Mouse (Mus musculus) megakaryocyte progenitor cell, adult 5-6 weeks (primary cell): ENCODE results near the gene Gm11567. TPM values are rescaled to one million over a fixed set of nuclear protein-coding genes. Genes with fewer than 3 reads are reported as not detected.
"Not testable (repeated sequence)": the region's sequence is repeated elsewhere in the genome, so short reads cannot be mapped to it uniquely, and the experiment has no call there.

Experiments used
- ATAC-seq: replicated peaks from 2 replicates; pipeline ENCODE4 v1.8.0; 2016; ENCODE audit warnings: mild to moderate bottlenecking, moderate TSS enrichment, inconsistent platforms; ENCODE audit not compliant: poor library complexity
- total RNA-seq, 2 experiments: library from RNA; stranded (forward) in 1 of 2; stranded (reverse) in 1 of 2; fragments of 157-497, 149-512 nt in 1 of 2; fragments of 200-1000 nt in 1 of 2; gene quantifications; 2 replicates each; pipeline versions ENCODE4 v1.2.3 to v1.2.4; 2015 to 2017

The Gm11567 gene
- total RNA-seq (2015) (not detected in 2 replicates), total RNA-seq (2017) (not detected in 2 replicates)

GRCm38 (mm10) chr11:99878887-99879286 lies at the start of gene Gm11567:
Gm11567 (plus strand) TSS chr11:99879187.
- not testable (repeated sequence) for ATAC-seq

DNA sequence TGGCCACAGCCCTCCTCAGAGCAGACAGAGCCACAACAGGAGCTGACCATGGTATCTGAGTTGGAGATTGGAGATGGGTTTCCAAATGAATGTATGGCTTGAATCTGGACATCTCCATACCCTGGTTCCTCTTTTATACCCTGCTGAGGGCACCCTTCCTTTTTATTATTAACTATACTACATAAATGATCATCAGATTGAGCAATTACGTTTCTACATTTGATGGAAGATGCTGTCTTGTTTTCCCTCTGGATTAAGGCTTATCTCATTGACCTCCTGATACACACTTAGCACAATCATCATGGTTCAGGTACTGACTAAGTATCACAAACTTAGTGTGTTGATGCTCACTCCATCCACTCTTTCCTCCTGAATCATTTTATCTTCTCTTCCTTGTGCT lies 41.0 kb upstream of the Gm11567 start, which contains the start of gene 2300003K06Rik:
2300003K06Rik (minus strand) TSS at position 101 of the 400 bp plus-strand sequence.
- no peak for ATAC-seq

DNA sequence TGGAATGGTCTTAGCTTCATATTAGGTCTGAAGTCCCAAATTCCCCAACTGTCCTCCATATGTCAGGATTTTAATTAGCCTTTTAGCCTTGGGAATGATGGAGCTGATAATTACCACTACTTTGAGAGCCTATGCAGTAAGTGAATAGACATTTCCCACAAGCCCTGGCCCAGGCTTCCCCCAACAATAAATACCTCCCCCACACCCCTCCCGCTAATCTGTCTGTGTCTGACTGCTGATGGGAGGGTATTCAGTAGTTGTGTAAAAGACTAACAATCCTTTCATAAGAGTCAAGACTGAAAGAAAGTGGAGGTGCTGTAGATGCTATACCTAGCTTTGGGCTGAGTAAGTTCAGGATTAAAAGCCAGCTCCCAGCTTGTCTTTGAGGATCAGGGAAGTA lies 36.8 kb upstream of the Gm11567 start:
- no peak for ATAC-seq

GRCm38 (mm10) chr11:99846746-99847145 lies 32.2 kb upstream of the Gm11567 start:
- ATAC-seq, result no peak

DNA sequence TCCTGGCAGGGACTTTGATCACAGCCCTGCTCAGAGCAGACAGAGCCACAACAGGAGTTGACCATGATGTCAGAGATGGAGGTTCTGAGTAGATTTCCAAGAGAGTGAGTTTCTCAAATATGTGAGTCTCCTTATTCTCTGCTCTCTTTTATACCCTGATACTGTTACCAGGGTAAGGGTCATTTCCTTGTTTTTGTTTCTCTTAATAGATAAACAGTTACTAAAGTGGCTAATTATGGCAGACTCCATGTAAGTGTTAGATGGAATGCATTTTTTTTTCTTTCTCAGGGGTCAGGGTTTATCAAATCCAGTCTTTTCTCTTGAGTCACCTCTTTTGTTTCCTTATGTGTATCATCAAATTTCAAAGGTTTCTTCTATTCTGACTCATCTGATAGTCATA lies 27.5 kb upstream of the Gm11567 start, which contains the start of gene Krtap4-16:
Krtap4-16 (minus strand) TSS at position 101 of the 400 bp plus-strand sequence.
- no peak for ATAC-seq

DNA sequence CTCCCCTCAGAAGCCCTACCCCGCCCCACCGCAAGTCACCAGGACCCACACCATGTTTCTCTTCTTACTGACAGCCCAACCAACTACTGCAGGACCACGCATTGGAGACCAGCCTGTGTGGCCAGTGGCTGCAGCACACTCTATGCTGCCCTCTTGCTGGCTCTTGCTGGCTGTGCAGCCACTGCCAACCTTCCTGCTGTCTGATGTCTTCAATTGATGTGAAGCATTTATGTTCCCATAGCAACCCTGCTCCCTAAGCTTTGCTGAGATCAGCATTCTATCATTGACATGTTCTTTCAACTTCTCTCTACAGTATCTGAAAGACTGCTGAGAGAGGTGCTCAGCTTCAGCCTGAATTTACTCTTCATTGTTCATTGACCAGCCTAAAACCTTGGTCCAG lies 24.9 kb upstream of the Gm11567 start:
- ATAC-seq, result no peak

DNA sequence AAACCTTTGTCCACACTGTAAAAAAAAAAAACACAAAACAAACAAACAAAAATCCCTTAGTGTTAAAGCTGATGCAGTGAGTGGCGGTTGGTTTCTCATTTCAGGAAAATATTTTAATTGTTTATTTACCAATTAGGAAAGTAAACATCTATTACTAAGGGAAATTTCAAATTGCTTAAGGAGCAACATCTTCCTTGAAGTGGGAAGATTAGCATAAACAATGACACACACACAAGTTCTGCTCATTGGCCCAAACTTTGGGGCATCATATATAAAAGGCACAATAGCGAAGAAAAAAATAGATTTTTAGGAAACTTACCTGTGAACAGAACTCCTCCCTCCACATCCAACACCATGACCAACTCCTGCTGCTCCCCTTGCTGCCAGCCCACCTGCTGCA lies 21.4 kb upstream of the Gm11567 start, which contains the start of gene Gm11568:
Gm11568 (plus strand) TSS at position 301 of the 400 bp plus-strand sequence.
- no peak for ATAC-seq

DNA sequence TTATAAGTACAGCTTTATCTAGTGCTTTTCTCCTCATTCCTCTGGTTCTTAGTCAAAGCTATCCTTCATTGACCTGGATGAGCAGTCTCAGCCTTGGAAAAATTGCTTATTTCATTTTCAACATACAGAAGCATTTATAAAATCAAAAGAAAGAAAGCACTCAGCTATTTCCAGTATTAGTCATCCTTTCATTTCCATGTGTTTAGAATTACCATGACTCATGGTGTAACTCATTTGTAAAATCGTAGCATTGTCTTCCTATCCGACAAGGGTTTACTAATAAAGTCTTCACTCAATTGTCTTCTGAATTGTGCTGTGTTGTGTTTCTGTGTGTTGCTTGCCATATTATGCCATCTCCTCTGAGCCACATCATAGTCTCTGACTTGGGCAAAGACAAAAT lies 20.2 kb upstream of the Gm11567 start:
- no peak for ATAC-seq

DNA sequence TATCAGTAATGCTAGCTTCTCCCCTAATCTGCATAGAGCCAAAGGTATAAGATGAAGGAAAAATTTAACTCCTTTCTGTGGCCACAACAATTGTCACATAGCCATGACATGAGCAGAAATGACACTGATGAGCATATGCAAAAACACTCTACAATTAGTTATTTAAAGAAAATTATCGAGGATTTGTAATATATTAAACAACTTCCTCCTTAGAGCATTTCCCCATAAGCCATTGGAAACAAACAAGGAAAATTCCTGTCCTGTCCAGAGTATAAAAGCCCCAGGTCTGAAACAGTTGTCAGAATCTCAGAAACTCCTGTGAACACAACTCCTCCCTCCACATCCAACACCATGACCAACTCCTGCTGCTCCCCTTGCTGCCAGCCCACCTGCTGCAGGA lies 14.8 kb upstream of the Gm11567 start, which contains the start of gene Gm11559:
Gm11559 (plus strand) TSS at position 301 of the 400 bp plus-strand sequence.
- not testable (repeated sequence) for ATAC-seq

GRCm38 (mm10) chr11:99873089-99873488 lies 5.9 kb upstream of the Gm11567 start, which contains the start of gene Krtap9-1:
Krtap9-1 (plus strand) TSS chr11:99873389.
- not testable (repeated sequence) for ATAC-seq

DNA sequence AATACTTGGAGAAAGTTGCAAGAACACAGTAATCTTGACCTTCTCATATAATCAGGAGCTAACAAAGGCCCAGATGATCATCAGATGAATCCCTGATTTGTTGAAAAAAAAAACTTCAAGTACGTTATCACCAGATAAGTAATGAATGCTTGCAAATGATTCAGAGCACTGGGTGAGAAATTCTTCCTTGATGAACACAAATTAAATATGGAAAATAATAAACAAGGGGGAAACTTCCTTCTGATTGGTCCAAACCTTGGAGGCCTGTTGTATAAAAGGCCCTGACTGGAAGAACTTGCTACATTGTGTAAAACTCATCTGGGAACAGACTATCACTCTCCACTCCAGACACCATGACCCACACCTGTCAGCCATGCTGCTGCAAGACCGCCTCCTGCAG lies 28.6 kb downstream of the Gm11567 start, which contains the start of gene Krtap31-1:
Krtap31-1 (plus strand) TSS at position 301 of the 400 bp plus-strand sequence.
- ATAC-seq, result no peak

DNA sequence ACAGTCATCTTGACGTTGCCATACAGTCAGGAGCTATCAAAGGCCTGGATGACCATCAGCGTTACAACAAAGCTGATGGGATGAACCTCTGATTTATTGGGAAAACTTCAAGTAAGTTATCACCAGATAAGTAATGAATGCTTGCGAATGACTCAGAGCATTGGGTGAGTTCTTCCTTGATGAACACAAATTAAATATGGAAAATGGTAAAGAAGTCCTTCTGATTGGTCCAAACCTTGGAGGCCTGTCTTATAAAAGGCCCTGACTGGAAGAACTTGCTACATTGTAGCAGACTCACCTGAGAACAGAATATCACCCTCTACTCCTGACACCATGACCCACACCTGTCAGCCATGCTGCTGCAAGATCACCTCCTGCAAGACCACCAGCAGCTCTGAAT lies 35.5 kb downstream of the Gm11567 start, which contains the start of gene Gm11565:
Gm11565 (plus strand) TSS at position 301 of the 400 bp plus-strand sequence.
- ATAC-seq, result no peak

Other genes starting within 250 kb of the Gm11567 start
Only the 30 nearest of the 35 such genes appear.
- gene Gm11563, start 220.2 kb upstream of the Gm11567 start, total RNA-seq (2015), result not detected in 2 replicates
- not detected in 2 replicates for gene Gm11563, start 220.2 kb upstream of the Gm11567 start, total RNA-seq (2017)
- not detected in 2 replicates for gene Krtap4-6, start 213.2 kb upstream of the Gm11567 start, total RNA-seq (2015)
- not detected in 2 replicates for gene Krtap4-6, start 213.2 kb upstream of the Gm11567 start, total RNA-seq (2017)
- not detected in 2 replicates for gene Gm14190, start 188.4 kb upstream of the Gm11567 start, total RNA-seq (2015)
- not detected in 2 replicates for gene Gm14190, start 188.4 kb upstream of the Gm11567 start, total RNA-seq (2017)
- not detected in 2 replicates for gene Gm14180, start 144.9 kb upstream of the Gm11567 start, total RNA-seq (2015)
- not detected in 2 replicates for gene Gm14180, start 144.9 kb upstream of the Gm11567 start, total RNA-seq (2017)
- gene Gm11595, start 106.3 kb upstream of the Gm11567 start, total RNA-seq (2015), result not detected in 2 replicates
- not detected in 2 replicates for gene Gm11595, start 106.3 kb upstream of the Gm11567 start, total RNA-seq (2017)
- not detected in 2 replicates for gene Krtap4-8, start 98.5 kb upstream of the Gm11567 start, total RNA-seq (2015)
- gene Krtap4-8, start 98.5 kb upstream of the Gm11567 start, total RNA-seq (2017), result not detected in 2 replicates
- gene Krtap4-9, start 94.0 kb upstream of the Gm11567 start, total RNA-seq (2015), result not detected in 2 replicates
- not detected in 2 replicates for gene Krtap4-9, start 94.0 kb upstream of the Gm11567 start, total RNA-seq (2017)
- not detected in 2 replicates for gene Gm11596, start 85.7 kb upstream of the Gm11567 start, total RNA-seq (2015)
- gene Gm11596, start 85.7 kb upstream of the Gm11567 start, total RNA-seq (2017), result not detected in 2 replicates
- gene Gm11569, start 80.3 kb upstream of the Gm11567 start, total RNA-seq (2015), result not detected in 2 replicates
- not detected in 2 replicates for gene Gm11569, start 80.3 kb upstream of the Gm11567 start, total RNA-seq (2017)
- gene Gm11554, start 74.7 kb upstream of the Gm11567 start, total RNA-seq (2015), result not detected in 2 replicates
- gene Gm11554, start 74.7 kb upstream of the Gm11567 start, total RNA-seq (2017), result not detected in 2 replicates
- not detected in 2 replicates for gene Krtap4-13, start 69.3 kb upstream of the Gm11567 start, total RNA-seq (2015)
- not detected in 2 replicates for gene Krtap4-13, start 69.3 kb upstream of the Gm11567 start, total RNA-seq (2017)
- gene Gm11564, start 63.5 kb upstream of the Gm11567 start, total RNA-seq (2015), result not detected in 2 replicates
- not detected in 2 replicates for gene Gm11564, start 63.5 kb upstream of the Gm11567 start, total RNA-seq (2017)
- not detected in 2 replicates for gene 2300003K06Rik, start 41.1 kb upstream of the Gm11567 start, total RNA-seq (2015)
- not detected in 2 replicates for gene 2300003K06Rik, start 41.1 kb upstream of the Gm11567 start, total RNA-seq (2017)
- not detected in 2 replicates for gene Krtap4-16, start 27.6 kb upstream of the Gm11567 start, total RNA-seq (2015)
- not detected in 2 replicates for gene Krtap4-16, start 27.6 kb upstream of the Gm11567 start, total RNA-seq (2017)
- gene Gm11568, start 21.3 kb upstream of the Gm11567 start, total RNA-seq (2015), result not detected in 2 replicates
- gene Gm11568, start 21.3 kb upstream of the Gm11567 start, total RNA-seq (2017), result not detected in 2 replicates
- gene Gm11559, start 14.7 kb upstream of the Gm11567 start, total RNA-seq (2015), result not detected in 2 replicates
- not detected in 2 replicates for gene Gm11559, start 14.7 kb upstream of the Gm11567 start, total RNA-seq (2017)
- not detected in 2 replicates for gene Krtap9-1, start 5.8 kb upstream of the Gm11567 start, total RNA-seq (2015)
- gene Krtap9-1, start 5.8 kb upstream of the Gm11567 start, total RNA-seq (2017), result not detected in 2 replicates
- gene Krtap31-1, start 28.7 kb downstream of the Gm11567 start, total RNA-seq (2015), result not detected in 2 replicates
- not detected in 2 replicates for gene Krtap31-1, start 28.7 kb downstream of the Gm11567 start, total RNA-seq (2017)
- gene Gm11565, start 35.6 kb downstream of the Gm11567 start, total RNA-seq (2015), result not detected in 2 replicates
- not detected in 2 replicates for gene Gm11565, start 35.6 kb downstream of the Gm11567 start, total RNA-seq (2017)
- gene Krtap31-2, start 57.1 kb downstream of the Gm11567 start, total RNA-seq (2015), result not detected in 2 replicates
- not detected in 2 replicates for gene Krtap31-2, start 57.1 kb downstream of the Gm11567 start, total RNA-seq (2017)
- gene Krtap9-5, start 69.3 kb downstream of the Gm11567 start, total RNA-seq (2015), result not detected in 2 replicates
- not detected in 2 replicates for gene Krtap9-5, start 69.3 kb downstream of the Gm11567 start, total RNA-seq (2017)
- gene Krtap29-1, start 99.9 kb downstream of the Gm11567 start, total RNA-seq (2015), result not detected in 2 replicates
- gene Krtap29-1, start 99.9 kb downstream of the Gm11567 start, total RNA-seq (2017), result not detected in 2 replicates
- gene Krtap16-1, start 107.4 kb downstream of the Gm11567 start, total RNA-seq (2015), result not detected in 2 replicates
- gene Krtap16-1, start 107.4 kb downstream of the Gm11567 start, total RNA-seq (2017), result not detected in 2 replicates
- gene Krtap17-1, start 114.8 kb downstream of the Gm11567 start, total RNA-seq (2015), result not detected in 2 replicates
- not detected in 2 replicates for gene Krtap17-1, start 114.8 kb downstream of the Gm11567 start, total RNA-seq (2017)
- gene Krt33a, start 137.0 kb downstream of the Gm11567 start, total RNA-seq (2015), result not detected in 2 replicates
- not detected in 2 replicates for gene Krt33a, start 137.0 kb downstream of the Gm11567 start, total RNA-seq (2017)
- gene Krt33b, start 150.7 kb downstream of the Gm11567 start, total RNA-seq (2015), result not detected in 2 replicates
- gene Krt33b, start 150.7 kb downstream of the Gm11567 start, total RNA-seq (2017), result not detected in 2 replicates
- gene Krt34, start 162.4 kb downstream of the Gm11567 start, total RNA-seq (2015), result not detected in 2 replicates
- gene Krt34, start 162.4 kb downstream of the Gm11567 start, total RNA-seq (2017), result not detected in 2 replicates
- not detected in 2 replicates for gene Krt31, start 171.4 kb downstream of the Gm11567 start, total RNA-seq (2015)
- gene Krt31, start 171.4 kb downstream of the Gm11567 start, total RNA-seq (2017), result not detected in 2 replicates
- not detected in 2 replicates for gene Krt32, start 209.0 kb downstream of the Gm11567 start, total RNA-seq (2015)
- gene Krt32, start 209.0 kb downstream of the Gm11567 start, total RNA-seq (2017), result not detected in 2 replicates
- not detected in 2 replicates for gene Krt35, start 217.1 kb downstream of the Gm11567 start, total RNA-seq (2015)
- not detected in 2 replicates for gene Krt35, start 217.1 kb downstream of the Gm11567 start, total RNA-seq (2017)